Mouse (Mus musculus): ENCODE results near the gene Sema4d.

DNA sequence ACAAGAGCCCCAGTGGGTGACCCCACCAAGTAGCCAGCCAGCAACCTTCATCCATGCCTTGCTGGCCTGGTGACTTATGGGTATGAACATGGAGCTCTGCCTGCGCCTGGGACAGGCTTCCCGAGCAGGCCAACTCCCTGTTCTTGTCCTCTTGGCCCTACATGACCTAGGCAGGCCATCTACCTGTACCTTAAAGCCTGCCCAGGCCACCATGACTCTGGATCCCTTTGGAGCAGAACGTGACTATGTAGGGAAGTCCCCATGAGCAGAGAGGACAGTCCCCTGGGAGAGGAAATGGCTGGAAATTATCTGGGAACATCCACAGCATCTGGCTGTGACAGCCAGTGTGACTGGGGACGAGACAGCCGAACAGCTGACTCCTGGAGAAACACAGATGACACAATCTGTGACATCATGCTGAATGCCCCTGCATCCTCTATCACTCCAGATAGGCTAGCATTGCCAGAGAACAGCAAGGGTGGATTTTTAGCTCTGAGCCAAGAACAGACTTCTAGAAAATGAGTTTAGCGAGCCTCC, 15.7 kb downstream of the Sema4d start:
- no peak for TF ChIP-seq POLR2A (IDR thresholded peaks at IDR 0.05; ENCODE audit: insufficient read depth, low read depth, low read length)
- TF ChIP-seq CTCF (IDR thresholded peaks at IDR 0.05), result no peak
- TF ChIP-seq EP300 (IDR thresholded peaks at IDR 0.05; ENCODE audit: insufficient read depth, low read depth, low read length), result no peak

All from heart, adult 2 months (tissue).